Mouse (Mus musculus) gastrocnemius, adult 8-10 months (tissue): ENCODE measurements around the gene Ap1m2. TPM values are rescaled to one million over a fixed set of nuclear protein-coding genes. Genes with fewer than 3 reads are reported as not detected.

Experiments used
- DNase-seq, 2 experiments: peaks; one replicate each; pipeline ENCODE4 v3.0.0; 2022; ENCODE audit warnings: low spot score in 2 of 2
- total RNA-seq, 4 experiments: library from RNA; stranded (reverse); gene quantifications; 2 replicates each; pipeline ENCODE4 v1.2.4; 2022

Ap1m2 gene
- not detected for total RNA-seq

GRCm38 (mm10) chr9:21312134-21312533 is at the start of gene Ap1m2:
TSS of gene Ap1m2 (minus strand) at chr9:21312337.
- DNase-seq, result no peak

- peak in 1 of 2 experiments; percentile 39 for DNase-seq
These were observed 45.0 kb upstream of the Ap1m2 start for GRCm38 (mm10) chr9:21356981-21357718.

DNA sequence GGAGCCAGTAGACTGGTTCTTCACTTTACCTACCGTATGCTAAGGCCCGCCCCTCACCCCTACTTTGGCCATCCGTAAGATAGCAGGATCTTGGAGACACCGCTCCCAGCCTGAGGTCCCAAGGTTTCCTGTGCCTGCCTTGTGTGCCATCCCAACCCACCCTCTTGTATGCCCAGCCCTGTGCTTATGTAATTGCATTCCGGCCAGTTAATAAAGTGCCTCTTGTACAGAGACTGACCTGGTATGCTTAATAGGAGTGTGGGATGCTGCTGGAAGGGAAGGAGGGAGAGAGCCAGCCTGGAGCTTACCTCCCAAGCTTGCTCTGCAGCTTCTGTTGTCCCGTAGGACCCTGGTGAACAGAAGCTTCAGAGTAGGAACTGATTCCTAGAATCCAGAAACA is 42.7 kb upstream of the Ap1m2 start:
- DNase-seq, result no peak

GRCm38 (mm10) chr9:21353373-21353686 is 41.2 kb upstream of the Ap1m2 start:
- DNase-seq, result no peak

DNA sequence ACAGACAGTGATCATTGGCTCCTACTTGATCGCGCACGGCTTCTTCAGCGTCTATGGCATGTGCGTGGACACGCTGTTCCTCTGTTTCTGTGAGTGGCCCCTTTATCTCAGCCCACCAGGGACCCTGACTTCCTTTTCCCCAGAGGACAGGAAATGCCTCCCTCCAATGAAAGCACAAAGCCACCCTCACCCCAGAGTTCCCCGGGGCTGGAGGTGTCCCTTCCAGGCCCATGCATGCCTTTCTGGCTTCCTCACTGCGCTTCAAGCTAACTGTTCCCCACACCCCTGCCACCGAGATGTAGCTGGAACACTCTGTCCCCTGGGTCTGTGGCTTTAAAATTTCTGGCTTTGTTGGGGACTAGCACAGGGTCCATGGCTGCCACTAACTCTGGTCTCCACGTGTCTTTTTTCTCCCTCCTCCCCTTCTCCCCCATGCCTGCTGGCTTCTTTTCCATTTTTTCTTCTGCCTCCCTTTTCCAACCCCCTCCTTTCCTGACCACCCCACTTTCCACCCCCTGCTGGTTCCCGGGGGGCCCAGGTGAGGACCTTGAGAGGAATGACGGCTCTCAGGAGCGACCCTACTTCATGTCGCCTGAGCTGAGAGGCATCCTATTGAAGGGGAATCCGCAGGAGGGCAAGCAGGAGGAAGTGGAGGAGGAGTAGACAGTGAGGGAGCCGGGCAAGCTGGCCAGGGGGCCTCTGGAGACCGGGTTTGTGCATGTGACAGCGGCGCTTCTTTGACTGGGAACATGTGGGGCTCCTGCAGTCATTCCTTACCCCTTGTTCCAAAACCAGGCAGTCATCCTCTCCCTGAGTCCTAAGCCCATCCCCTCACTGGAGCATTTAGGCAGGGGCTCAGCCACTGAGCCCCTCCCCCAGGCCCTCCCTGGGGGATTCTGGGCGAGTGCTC is 40.6 kb upstream of the Ap1m2 start:
- no peak for DNase-seq

DNA sequence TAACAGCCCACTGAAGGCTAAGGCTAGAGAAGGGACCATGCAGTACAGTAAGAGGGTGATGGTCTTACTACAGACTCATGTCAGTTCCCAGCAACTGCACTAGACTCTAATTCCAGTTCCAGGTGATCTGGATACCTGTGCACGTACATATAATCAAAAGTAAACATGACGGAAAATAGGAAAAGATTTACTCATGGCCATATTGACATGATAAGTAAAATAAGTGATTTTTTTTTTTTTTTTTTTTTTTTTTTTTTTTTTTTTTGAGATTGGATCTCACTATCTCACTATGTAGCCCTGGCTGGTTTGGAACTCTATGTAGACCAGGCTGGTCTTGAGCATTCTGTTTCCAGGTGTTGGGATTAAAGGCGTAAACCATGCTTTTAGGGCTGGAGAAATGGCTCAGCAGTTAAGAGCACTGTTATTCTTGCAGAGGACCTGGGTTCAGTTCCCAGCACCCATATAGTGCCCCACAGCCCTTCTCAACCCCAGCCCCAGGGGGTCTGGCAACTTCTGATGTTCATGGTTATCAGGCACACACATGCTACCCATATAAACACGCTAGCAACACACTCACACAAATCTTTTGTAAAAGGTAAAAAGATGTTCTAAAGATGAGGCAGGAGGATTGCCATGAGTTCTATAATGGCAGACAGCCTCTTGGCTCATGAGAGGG is 39.7 kb upstream of the Ap1m2 start:
- DNase-seq, result no peak

DNA sequence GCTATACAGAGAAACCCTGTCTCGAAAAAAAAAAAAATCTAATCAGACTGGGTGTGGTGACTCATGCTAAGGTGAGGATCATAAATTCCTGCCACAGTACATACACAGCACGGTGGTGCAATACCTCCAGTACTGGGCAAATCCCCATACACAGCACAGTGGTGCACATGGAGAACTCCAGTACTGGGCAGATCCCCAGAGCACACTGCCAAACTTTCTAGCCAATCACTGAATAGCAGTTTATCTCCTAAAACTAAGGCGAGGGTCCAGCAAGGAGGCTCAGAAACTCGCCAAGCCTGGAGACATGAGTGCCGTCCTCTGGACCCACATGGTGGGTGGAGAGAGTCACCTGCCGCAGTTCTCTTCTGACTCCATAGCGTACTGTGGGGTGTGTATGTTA is 39.0 kb upstream of the Ap1m2 start:
- no peak for DNase-seq

DNA sequence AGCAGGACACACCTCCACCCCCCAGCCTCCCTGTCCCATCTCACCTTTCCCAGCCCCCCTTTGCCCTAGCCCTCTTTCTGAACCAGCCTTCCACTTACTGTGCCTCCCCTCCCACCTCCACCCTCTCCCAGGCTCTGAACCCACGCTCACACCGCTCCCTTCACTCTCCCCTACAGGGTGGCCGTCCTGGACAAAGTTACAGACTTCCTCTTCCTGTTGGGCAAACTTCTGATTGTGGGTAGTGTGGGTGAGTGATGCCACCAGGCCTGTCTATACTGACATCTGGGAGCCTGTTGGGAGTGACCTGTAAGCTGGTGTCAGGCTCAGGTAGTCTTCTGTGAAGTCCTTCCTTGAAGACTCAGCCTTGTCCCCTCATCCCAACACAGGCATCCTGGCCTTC is 36.0 kb upstream of the Ap1m2 start:
- no peak for DNase-seq

DNA sequence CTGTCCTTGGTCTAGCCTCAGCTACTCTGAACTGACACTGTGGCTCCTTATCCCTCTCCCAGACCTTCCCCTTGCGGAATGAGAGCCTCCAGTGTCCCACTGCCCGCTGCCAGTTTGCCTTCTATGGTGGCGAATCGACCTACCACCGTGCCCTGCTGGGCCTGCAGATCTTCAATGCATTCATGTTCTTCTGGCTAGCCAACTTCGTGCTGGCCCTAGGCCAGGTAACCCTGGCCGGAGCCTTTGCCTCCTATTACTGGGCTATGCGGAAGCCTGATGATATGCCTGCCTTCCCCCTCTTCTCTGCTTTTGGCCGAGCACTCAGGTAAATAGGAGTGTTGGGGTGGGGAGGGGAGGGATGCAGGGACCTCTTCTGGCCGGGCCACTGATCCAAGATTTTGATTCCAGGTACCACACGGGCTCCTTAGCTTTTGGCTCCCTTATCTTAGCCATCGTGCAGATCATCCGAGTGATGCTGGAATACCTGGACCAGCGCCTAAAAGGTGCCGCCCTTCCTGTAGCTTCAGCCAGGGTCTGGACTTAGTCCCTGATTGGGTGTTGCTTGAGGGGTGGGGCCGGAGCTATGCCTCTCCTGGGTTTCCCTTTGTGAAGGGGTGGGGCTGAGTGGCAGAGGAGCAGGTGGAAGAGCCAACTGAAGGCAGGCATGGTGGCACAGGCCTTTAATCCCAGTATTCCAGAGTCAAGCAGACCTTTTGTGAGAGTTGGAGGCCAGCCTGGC is 34.7 kb upstream of the Ap1m2 start:
- no peak for DNase-seq

GRCm38 (mm10) chr9:21340411-21340810 is 28.3 kb upstream of the Ap1m2 start:
- no peak for DNase-seq

DNA sequence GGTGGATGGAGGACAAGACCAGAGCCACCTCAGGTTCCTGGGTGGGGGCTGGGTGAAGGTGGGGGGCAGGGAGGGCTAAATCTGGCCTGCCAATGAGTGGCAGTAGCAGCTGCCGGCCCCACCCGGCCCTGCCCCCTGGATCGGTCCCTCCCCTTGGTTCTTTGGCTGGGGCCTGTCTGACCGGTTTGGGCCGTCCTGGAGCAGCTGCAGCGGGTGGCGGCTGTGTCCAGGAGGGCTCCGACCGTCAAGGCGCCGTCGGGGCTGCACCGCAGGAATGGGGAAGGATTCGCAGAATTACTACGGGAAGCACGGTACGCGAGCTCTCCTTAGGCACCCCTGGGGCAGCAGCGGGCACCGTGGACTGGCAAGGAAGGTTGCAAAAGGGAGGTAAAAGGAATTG is 25.5 kb upstream of the Ap1m2 start:
- DNase-seq, result peak; percentile 53 to 67

DNA sequence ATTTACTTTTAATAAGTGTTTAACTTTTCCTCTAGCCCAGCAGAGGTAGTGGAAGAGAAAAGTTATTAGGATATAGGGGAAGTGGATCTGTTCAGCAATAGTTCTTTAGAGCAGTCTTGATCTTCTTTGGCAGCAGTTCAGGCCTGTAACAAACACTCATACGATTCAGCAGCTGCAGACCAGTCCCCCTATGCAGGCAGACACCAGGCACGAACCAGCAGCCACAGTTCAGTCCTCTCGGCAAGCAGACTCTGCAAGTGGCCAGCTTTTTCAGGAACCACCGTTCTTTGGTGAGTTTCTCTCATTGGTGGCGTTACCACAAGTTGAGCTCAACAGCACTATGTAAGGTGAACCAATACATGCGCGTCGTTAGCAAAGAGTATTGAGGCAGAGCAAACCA is 24.4 kb upstream of the Ap1m2 start:
- DNase-seq, result no peak

- no peak for DNase-seq
These were observed 23.3 kb upstream of the Ap1m2 start for GRCm38 (mm10) chr9:21335391-21335790.

GRCm38 (mm10) chr9:21334747-21335146 is 22.6 kb upstream of the Ap1m2 start:
- no peak for DNase-seq

- DNase-seq, result no peak
These were observed 21.4 kb upstream of the Ap1m2 start for GRCm38 (mm10) chr9:21333523-21333922.

DNA sequence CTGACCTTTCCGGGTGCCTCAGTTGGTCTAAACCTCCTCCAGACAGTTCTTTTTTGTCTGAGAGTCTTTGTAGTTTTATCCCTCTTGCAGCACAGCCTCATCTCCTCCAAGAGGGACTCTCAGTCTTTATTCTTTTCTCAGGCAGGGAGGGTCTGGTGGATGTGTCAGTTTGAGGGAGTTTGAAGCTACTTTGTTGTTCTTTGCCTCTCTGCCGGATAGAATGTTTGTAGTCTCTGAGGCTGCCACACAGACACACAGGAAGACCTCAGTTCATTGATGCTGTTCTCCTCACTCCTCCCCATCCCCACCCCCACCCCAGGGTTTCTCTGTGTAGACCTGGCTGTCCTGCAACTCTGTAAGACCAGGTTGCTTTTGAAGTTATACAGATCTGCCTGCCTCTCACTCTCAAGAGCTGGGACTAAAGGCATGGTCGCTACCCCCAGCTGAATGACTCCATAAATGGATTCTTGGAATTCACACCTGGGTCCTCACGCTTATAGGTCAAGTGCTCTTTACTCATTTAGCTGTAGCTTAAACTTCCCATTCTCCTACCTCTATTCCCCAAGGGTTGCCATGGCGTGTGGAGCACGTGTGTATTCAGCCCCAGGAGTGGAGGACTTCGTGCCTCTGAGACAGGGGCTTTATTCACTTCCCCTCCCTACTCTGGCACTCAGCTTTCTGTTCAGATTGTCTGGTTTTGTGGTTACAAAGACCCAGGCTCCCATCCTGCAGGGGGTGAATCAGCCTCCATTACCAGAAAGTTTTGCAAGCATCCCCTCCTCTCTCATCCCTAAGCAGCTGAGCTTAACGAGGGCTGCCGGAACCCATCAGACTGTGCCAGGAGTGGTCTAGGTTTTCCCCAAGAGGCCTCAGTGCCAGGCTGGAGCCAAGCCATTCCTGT is 20.3 kb upstream of the Ap1m2 start:
- no peak for DNase-seq

DNA sequence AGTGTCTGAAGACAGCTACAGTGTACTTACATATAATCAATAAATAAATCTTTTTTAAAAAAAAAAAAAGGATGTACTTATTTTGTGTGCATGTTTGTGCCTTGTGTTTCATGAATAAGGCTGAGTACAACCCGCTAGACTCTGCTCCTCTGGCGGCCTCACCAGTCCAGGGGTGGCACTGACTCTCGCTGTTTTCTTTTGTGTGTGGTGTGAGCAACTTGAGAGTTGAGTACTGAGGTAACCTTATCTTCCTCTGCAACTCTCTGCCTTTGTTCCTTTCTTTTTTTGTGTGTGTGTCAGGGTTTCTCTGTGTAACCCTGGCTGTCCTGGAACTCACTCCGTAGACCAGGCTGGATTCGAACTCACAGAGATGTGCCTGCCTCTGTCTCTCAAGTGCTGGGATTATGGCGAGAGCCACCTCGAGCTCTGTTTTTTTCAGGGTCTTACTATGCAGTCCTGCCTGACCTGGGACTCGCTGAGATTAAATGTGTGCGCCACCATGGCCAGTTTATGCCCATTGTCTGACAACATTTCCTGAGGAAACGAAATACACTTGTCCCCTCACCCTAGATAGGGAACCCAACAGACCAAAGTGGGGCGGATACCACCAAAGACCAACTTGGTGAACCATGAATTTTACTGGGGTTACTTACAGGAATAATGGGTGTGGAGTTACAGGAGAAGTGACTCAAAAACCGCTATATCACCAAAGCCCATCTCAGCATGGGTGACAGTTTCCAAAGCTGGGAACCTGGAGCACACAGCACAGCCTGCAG is 19.4 kb upstream of the Ap1m2 start:
- no peak for DNase-seq

DNA sequence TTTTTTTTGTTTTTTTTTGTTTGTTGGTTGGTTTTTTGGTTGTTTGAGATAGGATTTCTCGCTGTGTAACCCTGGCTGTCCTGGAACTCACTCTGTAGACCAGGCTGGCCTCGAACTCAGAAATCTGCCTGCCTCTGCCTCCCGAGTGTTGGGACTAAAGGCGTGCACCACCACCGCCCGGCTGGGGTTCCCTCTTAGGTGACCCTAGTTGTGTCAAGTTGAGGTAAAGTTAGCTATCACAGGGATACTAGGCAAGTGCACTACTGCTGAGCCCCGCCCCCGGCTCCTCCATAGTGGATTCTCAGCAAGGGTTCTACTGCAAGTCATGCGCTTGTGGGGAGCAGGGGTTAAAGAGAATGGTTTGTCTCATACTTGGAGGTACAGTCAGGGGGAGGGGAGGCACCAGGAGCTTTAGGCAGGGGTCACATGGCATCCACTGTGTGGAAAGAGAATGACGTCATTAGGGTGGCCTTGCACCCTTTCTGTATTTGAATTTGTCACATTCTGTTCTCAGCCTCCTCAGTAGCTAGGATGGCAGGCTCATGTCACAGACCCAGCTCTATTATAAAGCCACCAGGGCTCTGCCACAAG is 17.7 kb upstream of the Ap1m2 start:
- DNase-seq, result no peak

DNA sequence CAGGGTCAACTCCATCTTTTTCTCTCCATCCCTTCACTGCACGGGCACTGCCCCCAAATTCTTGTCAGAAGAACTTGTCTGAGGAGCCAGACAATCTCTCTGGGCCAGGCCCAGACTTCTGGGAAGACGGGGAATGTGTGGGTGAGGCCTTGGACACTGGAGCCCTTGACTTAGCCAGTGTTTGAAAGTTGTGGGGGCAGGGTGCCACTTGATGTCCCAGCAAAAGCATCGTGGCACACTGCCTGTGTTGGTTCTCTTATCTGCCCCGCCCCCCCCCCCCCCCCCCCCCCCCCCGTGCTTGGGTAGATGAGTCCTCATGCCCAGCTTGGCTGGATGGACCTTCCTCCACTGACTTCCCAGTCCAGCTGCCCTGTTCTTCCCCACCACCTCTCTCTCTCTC is 16.9 kb upstream of the Ap1m2 start:
- peak in 1 of 2 experiments; percentile 67 for DNase-seq
